Mouse (Mus musculus) E14TG2a.4 (cell line): Measurements from ENCODE around the gene Helz2.

Experiments used
- CTCF ChIP-seq: conservative IDR thresholded peaks from 2 replicates; pipeline ENCODE4 v1.5.1; 2014; ENCODE audit warnings: low read length
- NANOG ChIP-seq: IDR thresholded peaks from 2 replicates; pipeline ENCODE4 v1.6.1; 2014; ENCODE audit warnings: borderline replicate concordance, low read length, mixed read lengths
- POU5F1 ChIP-seq: IDR thresholded peaks from 2 replicates; pipeline ENCODE4 v1.6.1; 2014; ENCODE audit warnings: low read length, borderline replicate concordance

- TF ChIP-seq CTCF (no peak), NANOG (no peak), POU5F1 (no peak)
Measured at GRCm38 (mm10) chr2:181239261-181239660, 2.6 kb downstream of the Helz2 start.
